Mouse (Mus musculus): Measurements from ENCODE around the gene Ppargc1a. TPM values are rescaled to one million over a fixed set of nuclear protein-coding genes. Genes with fewer than 3 reads are reported as not detected.

The Ppargc1a gene
- polyA plus RNA-seq, 1 experiment from 2014 or later = 2.6 TPM

- no peak overlapping the region for H3K4me3 ChIP-seq
Measured at GRCm38 (mm10) chr5:51547442-51548035, 20.0 kb downstream of the Ppargc1a start.

DNA sequence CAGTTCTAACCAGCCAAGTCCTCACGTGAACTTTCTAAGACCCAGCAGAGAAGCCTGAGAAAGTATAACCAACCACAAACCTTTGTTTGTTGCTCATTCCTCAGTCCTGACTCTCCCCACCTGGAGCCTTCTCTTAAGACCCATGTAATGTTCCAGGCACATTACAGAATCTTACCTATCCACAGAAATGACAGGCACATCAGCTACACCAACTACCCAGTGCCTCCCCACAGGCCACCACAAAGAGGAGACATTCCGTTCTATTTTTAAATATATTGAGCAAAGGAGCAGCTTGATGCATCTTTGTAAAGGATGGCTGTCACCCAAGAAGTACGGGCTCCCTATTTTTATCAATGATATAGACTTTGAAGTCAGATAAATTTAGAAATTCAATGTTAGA is 20.7 kb downstream of the Ppargc1a start:
- no peak overlapping the region for H3K27ac ChIP-seq (replicated peaks)
- H3K4me3 ChIP-seq = no peak overlapping the region
- WGBS = 87% methylated on average over 3 of the region's 3 CpGs
- H3K36me3 ChIP-seq (replicated peaks) = no peaks in the 10 kb centered on the region
- H3K4me1 ChIP-seq = no peaks in the 10 kb centered on the region; the same call in 1 of the 2 replicates
- no peak for DNase-seq (ENCODE audit: low spot score)
- no peaks in the 10 kb centered on the region for H3K27me3 ChIP-seq (replicated peaks; ENCODE audit: low read depth, poor library complexity, severe bottlenecking)
- H3K9me3 ChIP-seq = no peaks in the 10 kb centered on the region

More at GRCm38 (mm10) chr5:51547442-51548035, 20.0 kb downstream of the Ppargc1a start:
- no peaks in the 10 kb centered on the region for H3K36me3 ChIP-seq (replicated peaks)
- DNase-seq (ENCODE audit: low spot score) = no peak
- H3K27me3 ChIP-seq (replicated peaks; ENCODE audit: low read depth, poor library complexity, severe bottlenecking) = no peaks in the 10 kb centered on the region
- whole genome bisulfite sequencing = 86% methylated on average over 6 of the region's 6 CpGs
- no peak overlapping the region for H3K27ac ChIP-seq (replicated peaks)
- H3K4me1 ChIP-seq = no peaks in the 10 kb centered on the region; the same call in 1 of the 2 replicates
- H3K9me3 ChIP-seq = no peaks in the 10 kb centered on the region

DNA sequence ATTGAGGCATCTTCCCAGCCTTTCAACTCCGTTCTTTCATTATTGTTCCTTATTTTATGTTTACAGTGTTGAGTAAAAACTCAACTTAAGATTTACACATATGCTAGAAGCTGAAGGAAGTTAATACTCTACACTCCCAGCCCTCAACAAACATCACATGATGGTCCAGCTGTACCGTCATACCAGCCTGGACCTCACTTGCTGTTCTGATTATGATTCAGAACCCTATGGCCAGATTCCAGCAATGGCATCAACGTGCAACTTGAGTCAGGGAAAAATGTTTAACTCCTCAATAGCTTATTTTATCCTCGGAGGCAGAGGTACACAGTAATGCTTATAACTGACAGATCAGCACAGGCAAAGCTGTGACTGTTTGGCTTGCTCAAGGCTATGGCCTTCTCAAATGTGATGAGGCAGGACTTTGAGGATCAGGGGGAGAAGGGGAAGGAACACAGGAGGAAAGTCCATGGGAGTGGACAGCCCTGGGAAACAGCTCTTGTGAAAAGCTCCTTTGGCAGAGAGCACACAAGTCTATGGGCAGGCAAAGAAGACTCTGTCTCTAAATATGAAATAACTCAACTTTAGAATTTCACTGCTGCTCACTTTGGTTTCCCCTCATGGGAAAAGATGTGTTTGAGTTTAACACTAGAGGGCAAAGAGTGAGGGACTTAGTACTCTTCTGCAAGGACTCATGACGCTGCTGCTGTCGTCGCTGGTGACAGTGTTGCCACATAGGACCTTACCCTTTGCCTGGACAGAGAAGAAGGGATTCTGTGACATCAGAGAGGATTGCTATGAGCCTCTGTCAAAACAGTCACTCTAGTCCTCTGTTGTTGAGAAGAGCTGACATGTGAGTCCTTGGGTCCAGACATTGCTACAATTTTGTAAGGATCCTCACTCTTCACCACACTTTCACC is 22.1 kb downstream of the Ppargc1a start:
- WGBS = 87% methylated on average over 7 of the region's 7 CpGs
- no peak for DNase-seq (ENCODE audit: low spot score)
- Histone ChIP-seq H3K27me3 (replicated peaks; ENCODE audit: low read depth, poor library complexity, severe bottlenecking) (no peaks in the 10 kb centered on the region), H3K4me1 (no peaks in the 10 kb centered on the region), H3K27ac (replicated peaks) (no peak overlapping the region), H3K4me3 (no peak overlapping the region), H3K9me3 (no peaks in the 10 kb centered on the region), H3K36me3 (replicated peaks) (no peaks in the 10 kb centered on the region)

DNA sequence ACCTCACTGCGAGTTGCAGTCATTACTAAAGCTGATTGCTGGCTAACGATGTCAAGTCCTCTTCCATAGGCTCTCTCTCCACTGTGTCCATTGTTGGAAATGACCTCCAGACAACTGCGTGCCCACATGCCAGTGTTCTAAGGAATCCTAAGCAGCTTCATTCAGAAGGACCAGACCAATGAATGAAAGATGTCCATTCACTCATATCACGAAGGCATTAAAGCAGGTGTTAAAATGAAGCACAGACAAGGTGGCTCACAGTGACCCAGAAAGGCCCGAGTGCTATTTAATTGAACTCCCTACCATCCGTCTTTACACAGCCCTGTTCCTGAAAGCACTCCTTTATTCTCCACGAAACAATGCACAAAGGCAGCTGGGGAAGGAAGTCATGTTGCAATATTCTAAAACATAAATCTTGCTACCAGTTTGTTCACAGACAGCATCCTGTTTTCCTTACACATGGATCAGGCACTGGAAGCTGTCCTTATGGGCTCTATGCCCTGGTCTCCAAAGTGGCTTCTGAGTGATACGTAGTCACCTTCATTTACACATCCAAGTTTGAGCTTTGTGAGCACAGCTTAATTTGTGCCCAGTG is 23.3 kb downstream of the Ppargc1a start:
- Histone ChIP-seq H3K36me3 (replicated peaks) (no peaks in the 10 kb centered on the region), H3K27me3 (replicated peaks; ENCODE audit: low read depth, poor library complexity, severe bottlenecking) (no peaks in the 10 kb centered on the region), H3K9me3 (no peaks in the 10 kb centered on the region), H3K4me3 (no peak overlapping the region), H3K4me1 (no peaks in the 10 kb centered on the region), H3K27ac (replicated peaks) (no peak overlapping the region)
- no peak for DNase-seq (ENCODE audit: low spot score)
- WGBS = 59% methylated on average over 8 of the region's 8 CpGs

- WGBS = 76% methylated on average over 3 of the region's 3 CpGs
Measured at GRCm38 (mm10) chr5:51541557-51541956, 26.0 kb downstream of the Ppargc1a start.

GRCm38 (mm10) chr5:51540816-51541215 is 26.7 kb downstream of the Ppargc1a start:
- Histone ChIP-seq H3K4me1 (no peaks in the 10 kb centered on the region), H3K9me3 (no peaks in the 10 kb centered on the region), H3K27me3 (replicated peaks; ENCODE audit: low read depth, poor library complexity, severe bottlenecking) (no peaks in the 10 kb centered on the region), H3K4me3 (no peak overlapping the region), H3K27ac (replicated peaks) (no peak overlapping the region), H3K36me3 (replicated peaks) (no peaks in the 10 kb centered on the region)
- 85% methylated on average over 4 of the region's 4 CpGs for WGBS
- no peak for DNase-seq (ENCODE audit: low spot score)

More at GRCm38 (mm10) chr5:51541557-51541956, 26.0 kb downstream of the Ppargc1a start:
- H3K9me3 ChIP-seq = no peaks in the 10 kb centered on the region
- H3K36me3 ChIP-seq (replicated peaks) = no peaks in the 10 kb centered on the region
- no peak overlapping the region for H3K4me3 ChIP-seq
- H3K27ac ChIP-seq (replicated peaks) = no peak overlapping the region
- DNase-seq (ENCODE audit: low spot score) = no peak
- no peaks in the 10 kb centered on the region for H3K4me1 ChIP-seq
- H3K27me3 ChIP-seq (replicated peaks; ENCODE audit: low read depth, poor library complexity, severe bottlenecking) = no peaks in the 10 kb centered on the region

- no peaks in the 10 kb centered on the region for H3K4me1 ChIP-seq
- no peak overlapping the region for H3K4me3 ChIP-seq
- H3K9me3 ChIP-seq = no peaks in the 10 kb centered on the region
- no peak overlapping the region for H3K27ac ChIP-seq (replicated peaks)
- no peaks in the 10 kb centered on the region for H3K27me3 ChIP-seq (replicated peaks; ENCODE audit: low read depth, poor library complexity, severe bottlenecking)
- H3K36me3 ChIP-seq (replicated peaks) = no peaks in the 10 kb centered on the region
- DNase-seq (ENCODE audit: low spot score) = no peak
Measured at GRCm38 (mm10) chr5:51539563-51539962, 28.0 kb downstream of the Ppargc1a start.

DNA sequence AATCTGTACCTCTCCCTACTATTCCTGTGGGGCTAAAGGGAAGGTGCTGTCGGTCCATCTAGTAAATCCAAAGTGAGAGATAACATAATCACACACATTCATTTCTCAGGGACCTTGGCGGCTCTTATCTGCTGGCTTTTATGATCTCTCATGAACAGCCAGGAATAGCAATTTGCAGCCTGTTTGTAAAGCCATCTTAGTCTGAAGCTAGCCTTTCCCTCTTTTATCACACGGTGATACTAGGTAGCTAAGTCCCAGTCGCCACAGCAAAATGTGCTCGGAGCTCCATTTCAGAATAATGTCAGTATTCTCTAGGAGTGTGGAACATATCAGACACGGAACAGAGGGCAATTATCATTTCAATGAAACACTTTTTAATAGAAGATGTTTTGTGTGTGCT is 29.2 kb downstream of the Ppargc1a start:
- Histone ChIP-seq H3K4me3 (no peak overlapping the region), H3K27me3 (replicated peaks; ENCODE audit: low read depth, poor library complexity, severe bottlenecking) (no peaks in the 10 kb centered on the region), H3K36me3 (replicated peaks) (no peaks in the 10 kb centered on the region), H3K4me1 (no peaks in the 10 kb centered on the region), H3K27ac (replicated peaks) (no peak overlapping the region), H3K9me3 (no peaks in the 10 kb centered on the region)
- DNase-seq (ENCODE audit: low spot score) = no peak
- WGBS = 87% methylated on average over 6 of the region's 6 CpGs

- H3K4me3 ChIP-seq = no peak overlapping the region
- no peak overlapping the region for H3K27ac ChIP-seq (replicated peaks)
- H3K36me3 ChIP-seq (replicated peaks) = no peaks in the 10 kb centered on the region
- no peak for DNase-seq (ENCODE audit: low spot score)
- no peaks in the 10 kb centered on the region for H3K27me3 ChIP-seq (replicated peaks; ENCODE audit: low read depth, poor library complexity, severe bottlenecking)
- no peaks in the 10 kb centered on the region for H3K4me1 ChIP-seq
- no peaks in the 10 kb centered on the region for H3K9me3 ChIP-seq
Measured at GRCm38 (mm10) chr5:51537646-51538030, 29.9 kb downstream of the Ppargc1a start.

DNA sequence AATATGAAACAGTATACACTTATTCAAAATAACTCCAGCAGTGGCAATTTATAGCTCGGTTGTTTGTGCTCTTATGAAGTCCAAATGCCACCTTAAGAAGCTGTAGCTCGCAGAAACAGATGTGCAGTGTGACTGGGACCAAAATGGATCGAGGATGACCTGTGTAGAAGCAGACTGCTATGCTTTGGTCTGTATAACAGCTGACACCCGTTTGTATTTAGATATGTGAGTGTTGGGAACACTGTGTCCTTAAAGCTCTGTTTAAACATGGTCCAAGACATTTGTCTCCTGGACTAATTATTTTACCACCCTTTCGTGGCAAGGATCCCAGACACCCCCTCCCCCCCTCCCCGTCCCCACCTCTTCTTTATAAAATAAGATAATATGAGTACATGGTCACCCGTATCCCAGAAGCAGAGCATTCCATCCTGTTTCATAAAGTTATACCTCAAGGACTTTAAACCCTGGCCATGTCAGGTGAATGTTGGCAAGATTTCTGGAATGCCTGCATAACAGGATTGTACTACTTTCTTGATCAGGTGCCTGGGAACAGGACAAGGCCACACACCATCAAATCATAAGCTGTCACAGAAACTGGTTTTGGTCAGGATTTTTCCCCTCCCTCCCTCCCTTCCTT is 30.4 kb downstream of the Ppargc1a start:
- no peaks in the 10 kb centered on the region for H3K27me3 ChIP-seq (replicated peaks; ENCODE audit: low read depth, poor library complexity, severe bottlenecking)

GRCm38 (mm10) chr5:51534456-51534855 is 33.1 kb downstream of the Ppargc1a start:
- Histone ChIP-seq H3K4me1 (no peaks in the 10 kb centered on the region), H3K36me3 (replicated peaks) (no peaks in the 10 kb centered on the region), H3K27me3 (replicated peaks; ENCODE audit: low read depth, poor library complexity, severe bottlenecking) (no peaks in the 10 kb centered on the region), H3K27ac (replicated peaks) (no peak overlapping the region), H3K9me3 (no peaks in the 10 kb centered on the region), H3K4me3 (no peak overlapping the region)
- 82% methylated on average over 1 of the region's 1 CpGs for WGBS
- no peak for DNase-seq (ENCODE audit: low spot score)

More for the DNA sequence above, 30.4 kb downstream of the Ppargc1a start:
- H3K4me1 ChIP-seq = no peaks in the 10 kb centered on the region
- DNase-seq (ENCODE audit: low spot score) = no peak
- H3K36me3 ChIP-seq (replicated peaks) = no peaks in the 10 kb centered on the region
- H3K27ac ChIP-seq (replicated peaks) = no peak overlapping the region
- H3K4me3 ChIP-seq = no peak overlapping the region
- no peaks in the 10 kb centered on the region for H3K9me3 ChIP-seq
- 85% methylated on average over 7 of the region's 7 CpGs for WGBS

GRCm38 (mm10) chr5:51531286-51531685 is 36.2 kb downstream of the Ppargc1a start:
- H3K9me3 ChIP-seq = no peaks in the 10 kb centered on the region
- no peak overlapping the region for H3K27ac ChIP-seq (replicated peaks)
- no peak overlapping the region for H3K4me3 ChIP-seq
- no peaks in the 10 kb centered on the region for H3K27me3 ChIP-seq (replicated peaks; ENCODE audit: low read depth, poor library complexity, severe bottlenecking)
- DNase-seq (ENCODE audit: low spot score) = no peak
- H3K4me1 ChIP-seq = no peaks in the 10 kb centered on the region
- WGBS = 93% methylated on average over 1 of the region's 1 CpGs
- H3K36me3 ChIP-seq (replicated peaks) = no peaks in the 10 kb centered on the region

Data from embryonic facial prominence, embryonic 10.5 days (tissue).